Mouse (Mus musculus): Measurements from ENCODE around the gene Tnfaip6. TPM values are rescaled to one million over a fixed set of nuclear protein-coding genes. Genes with fewer than 3 reads are reported as not detected.
"Not testable (repeated sequence)": the region's sequence is repeated elsewhere in the genome, so short reads cannot be mapped to it uniquely, and the experiment has no call there.

Gene Tnfaip6
- polyA plus RNA-seq (2012; fragmentation: generic; extraction: Trizol) = 0.04 TPM
- long read RNA-seq, experiment 1 = 0 reads
- long read RNA-seq, experiment 2 = 0 reads

DNA sequence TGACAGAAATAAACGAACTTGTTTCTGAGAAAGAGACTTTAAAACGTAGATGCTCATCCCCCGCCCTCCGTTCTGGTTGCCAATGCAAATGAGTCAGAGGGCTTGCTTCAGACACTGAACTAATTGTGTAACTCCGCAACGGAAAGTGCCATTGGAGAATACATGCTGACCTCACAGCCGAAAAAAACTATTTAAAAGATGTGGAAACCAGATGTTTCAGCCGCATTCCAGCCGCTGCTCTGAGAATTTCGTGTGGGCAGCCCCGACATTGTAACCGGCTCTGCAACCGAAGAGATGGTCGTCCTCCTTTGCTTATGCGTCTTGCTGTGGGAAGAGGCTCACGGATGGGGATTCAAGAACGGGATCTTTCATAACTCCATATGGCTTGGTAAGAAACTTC, at the start of gene Tnfaip6:
Gene Tnfaip6 (plus strand): TSS at position 128 of the 400 bp plus-strand sequence.
- H3K79me2 ChIP-seq (ENCODE audit: control insufficient read depth, insufficient read depth) = no peaks in the 10 kb centered on the region
- H3K4me3 ChIP-seq (ENCODE audit: insufficient read depth, poor library complexity, severe bottlenecking) = no peak within 1 kb of the TSS
- no peaks in the 10 kb centered on the region for H3K79me3 ChIP-seq (ENCODE audit: low read depth)
- no peak within 1 kb of the TSS for H3ac ChIP-seq (ENCODE audit: control insufficient read depth, insufficient read length, low read depth)
- peak; percentile 97 for TF ChIP-seq CEBPB (IDR thresholded peaks at IDR 0.05; ENCODE audit: low read depth)
- no peak for TF ChIP-seq MYOD1 (IDR thresholded peaks at IDR 0.05; ENCODE audit: control insufficient read depth, insufficient read length, low read depth)
- H3K27me3 ChIP-seq (ENCODE audit: control insufficient read depth, insufficient read depth, insufficient read length) = peaks cover 16% of the 10 kb centered on the region
- H3K36me3 ChIP-seq (ENCODE audit: control insufficient read depth, insufficient read depth) = no peaks in the 10 kb centered on the region

DNA sequence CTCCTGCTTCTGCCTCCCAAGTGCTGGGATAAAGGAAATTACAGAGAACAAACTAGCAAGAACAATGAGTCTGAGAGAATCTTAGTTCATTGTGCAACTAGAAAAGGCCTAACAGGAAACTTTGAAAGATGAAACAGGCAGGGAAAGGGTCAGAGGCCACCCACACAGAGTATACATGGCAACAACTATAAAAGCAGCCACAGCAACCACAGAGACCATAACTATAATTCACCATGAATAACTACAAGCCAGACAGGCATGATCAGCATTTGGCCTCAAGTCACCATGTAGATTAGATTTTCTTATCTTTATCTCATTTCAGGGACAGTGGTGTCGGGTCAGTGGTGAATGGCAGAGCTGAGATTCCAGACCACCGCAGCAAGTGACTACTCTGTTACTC, 48.2 kb upstream of the Tnfaip6 start:
- H3K79me3 ChIP-seq (ENCODE audit: low read depth) = no peaks in the 10 kb centered on the region
- H3K4me3 ChIP-seq (ENCODE audit: insufficient read depth, poor library complexity, severe bottlenecking) = no peak overlapping the region
- TF ChIP-seq CEBPB (IDR thresholded peaks at IDR 0.05; ENCODE audit: low read depth) = peak; percentile 83
- no peak for TF ChIP-seq MYOG (IDR thresholded peaks at IDR 0.05; ENCODE audit: control insufficient read depth, extremely low read depth, insufficient read length)
- peak; percentile 42 for TF ChIP-seq MYOD1 (IDR thresholded peaks at IDR 0.05; ENCODE audit: control insufficient read depth, insufficient read length, low read depth)
- no peak for TF ChIP-seq USF1 (IDR thresholded peaks at IDR 0.05; ENCODE audit: low read depth)
- TF ChIP-seq MAX (IDR thresholded peaks at IDR 0.05) = no peak
- TF ChIP-seq FOSL1 (IDR thresholded peaks at IDR 0.05; ENCODE audit: insufficient read depth, low read length, poor library complexity, severe bottlenecking) = no peak
- TF ChIP-seq CTCF (IDR thresholded peaks at IDR 0.05; ENCODE audit: control insufficient read depth, insufficient read depth, insufficient read length) = no peak
- peaks cover 9% of the 10 kb centered on the region for H3K27me3 ChIP-seq (ENCODE audit: control insufficient read depth, insufficient read depth, insufficient read length)
- no peaks in the 10 kb centered on the region for H3K36me3 ChIP-seq (ENCODE audit: control insufficient read depth, insufficient read depth)
- no peaks in the 10 kb centered on the region for H3K79me2 ChIP-seq (ENCODE audit: control insufficient read depth, insufficient read depth)
- no peak overlapping the region for H3ac ChIP-seq (ENCODE audit: control insufficient read depth, insufficient read length, low read depth)

DNA sequence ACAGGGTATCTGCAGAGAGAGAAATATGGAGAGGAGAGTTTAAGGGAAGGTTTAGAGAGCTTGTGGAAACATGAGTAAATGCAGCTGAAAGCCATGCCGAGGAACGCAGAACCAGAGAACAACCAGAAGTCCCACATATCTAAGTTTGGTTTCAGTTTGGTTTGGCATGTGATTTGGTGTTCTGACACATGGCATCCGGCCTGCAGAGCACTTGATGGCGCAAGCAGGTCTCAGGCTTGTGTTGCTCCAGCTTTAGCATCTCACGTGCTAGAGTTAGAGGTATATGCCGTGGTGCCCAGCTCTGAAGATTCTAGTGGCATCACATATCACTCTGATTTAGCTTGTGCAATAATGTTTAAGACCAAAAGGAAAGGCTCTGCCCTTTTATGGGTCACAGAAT, 46.4 kb upstream of the Tnfaip6 start:
- Histone ChIP-seq H3K27me3 (ENCODE audit: control insufficient read depth, insufficient read depth, insufficient read length) (peaks cover 9% of the 10 kb centered on the region), H3K36me3 (ENCODE audit: control insufficient read depth, insufficient read depth) (no peaks in the 10 kb centered on the region), H3K79me2 (ENCODE audit: control insufficient read depth, insufficient read depth) (no peaks in the 10 kb centered on the region), H3ac (ENCODE audit: control insufficient read depth, insufficient read length, low read depth) (no peak overlapping the region), H3K4me3 (ENCODE audit: insufficient read depth, poor library complexity, severe bottlenecking) (no peak overlapping the region), H3K79me3 (ENCODE audit: low read depth) (no peaks in the 10 kb centered on the region)
- no peak for TF ChIP-seq MAX (IDR thresholded peaks at IDR 0.05)
- TF ChIP-seq FOSL1 (IDR thresholded peaks at IDR 0.05; ENCODE audit: insufficient read depth, low read length, poor library complexity, severe bottlenecking) = no peak
- no peak for TF ChIP-seq CTCF (IDR thresholded peaks at IDR 0.05; ENCODE audit: control insufficient read depth, insufficient read depth, insufficient read length)
- TF ChIP-seq MYOD1 (IDR thresholded peaks at IDR 0.05; ENCODE audit: control insufficient read depth, insufficient read length, low read depth) = no peak
- no peak for TF ChIP-seq USF1 (IDR thresholded peaks at IDR 0.05; ENCODE audit: low read depth)
- TF ChIP-seq MYOG (IDR thresholded peaks at IDR 0.05; ENCODE audit: control insufficient read depth, extremely low read depth, insufficient read length) = no peak
- no peak for TF ChIP-seq CEBPB (IDR thresholded peaks at IDR 0.05; ENCODE audit: low read depth)

DNA sequence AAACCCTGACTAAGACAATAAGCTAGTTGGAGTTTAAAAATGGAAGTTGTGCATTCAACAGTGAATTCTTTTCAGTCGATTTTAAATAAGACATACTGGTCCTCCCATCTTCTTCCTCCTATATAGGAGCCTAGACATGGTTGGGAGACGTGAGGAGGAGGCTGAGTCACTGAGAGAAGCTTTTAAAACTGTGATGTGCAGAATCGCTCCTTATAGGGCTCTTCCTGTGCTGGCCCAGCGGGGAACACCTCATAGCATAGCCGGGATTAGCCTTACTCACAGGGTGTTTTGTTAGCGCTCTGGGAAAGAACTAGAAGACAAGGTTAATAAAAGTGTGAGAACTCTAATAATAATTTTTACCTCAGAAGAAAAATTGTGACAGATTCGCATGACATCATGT, 37.8 kb upstream of the Tnfaip6 start:
- Histone ChIP-seq H3K27me3 (ENCODE audit: control insufficient read depth, insufficient read depth, insufficient read length) (peaks cover 18% of the 10 kb centered on the region), H3K36me3 (ENCODE audit: control insufficient read depth, insufficient read depth) (no peaks in the 10 kb centered on the region), H3K79me3 (ENCODE audit: low read depth) (no peaks in the 10 kb centered on the region), H3ac (ENCODE audit: control insufficient read depth, insufficient read length, low read depth) (no peak overlapping the region), H3K4me3 (ENCODE audit: insufficient read depth, poor library complexity, severe bottlenecking) (no peak overlapping the region), H3K79me2 (ENCODE audit: control insufficient read depth, insufficient read depth) (no peaks in the 10 kb centered on the region)
- no peak for TF ChIP-seq USF1 (IDR thresholded peaks at IDR 0.05; ENCODE audit: low read depth)

DNA sequence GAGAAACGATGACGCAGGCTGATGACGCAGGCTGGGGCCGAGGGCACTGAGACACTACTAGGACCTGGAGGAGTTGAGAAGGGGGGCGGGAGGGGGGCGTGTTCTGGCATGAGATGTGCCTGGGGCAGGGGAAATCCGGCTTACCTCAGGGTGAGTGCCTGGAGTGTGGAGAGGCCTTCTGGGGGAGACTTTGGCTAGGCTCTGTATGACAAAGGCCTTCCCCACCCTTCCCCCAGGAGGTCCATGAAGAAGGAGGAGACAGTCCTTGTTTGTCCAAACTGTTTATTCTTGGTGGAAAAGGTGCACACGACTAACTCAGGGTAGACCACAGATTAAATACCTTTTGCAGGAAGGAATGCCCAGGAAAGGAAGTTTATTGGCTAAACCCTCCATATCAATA, 36.3 kb upstream of the Tnfaip6 start:
- no peak overlapping the region for H3ac ChIP-seq (ENCODE audit: control insufficient read depth, insufficient read length, low read depth)
- TF ChIP-seq USF1 (IDR thresholded peaks at IDR 0.05; ENCODE audit: low read depth) (no peak), FOSL1 (IDR thresholded peaks at IDR 0.05; ENCODE audit: insufficient read depth, low read length, poor library complexity, severe bottlenecking) (no peak), MYOD1 (IDR thresholded peaks at IDR 0.05; ENCODE audit: control insufficient read depth, insufficient read length, low read depth) (no peak), CTCF (IDR thresholded peaks at IDR 0.05; ENCODE audit: control insufficient read depth, insufficient read depth, insufficient read length) (no peak), CEBPB (IDR thresholded peaks at IDR 0.05; ENCODE audit: low read depth) (no peak), MAX (IDR thresholded peaks at IDR 0.05) (no peak), MYOG (IDR thresholded peaks at IDR 0.05; ENCODE audit: control insufficient read depth, extremely low read depth, insufficient read length) (no peak)
- H3K79me3 ChIP-seq (ENCODE audit: low read depth) = no peaks in the 10 kb centered on the region

DNA sequence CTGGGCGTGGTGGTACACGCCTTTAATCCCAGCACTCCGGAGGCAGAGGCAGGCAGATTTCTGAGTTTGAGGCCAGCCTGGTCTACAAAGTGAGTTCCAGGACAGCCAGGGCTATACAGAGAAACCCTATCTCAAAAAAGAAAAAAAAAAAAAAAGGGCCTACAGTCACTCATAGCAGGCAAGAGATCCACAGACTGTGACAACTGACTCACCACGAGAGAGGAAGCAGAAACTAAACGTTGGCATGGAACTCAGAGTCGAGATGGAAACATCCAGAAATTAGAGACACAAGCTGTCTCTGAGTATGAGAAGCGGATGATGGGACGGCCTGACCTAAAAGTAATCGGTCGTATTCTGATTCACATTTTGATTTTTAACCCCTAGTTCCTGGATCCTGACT, 35.5 kb upstream of the Tnfaip6 start:
- not testable (repeated sequence) for H3K79me2 ChIP-seq (ENCODE audit: control insufficient read depth, insufficient read depth); H3K36me3 ChIP-seq (ENCODE audit: control insufficient read depth, insufficient read depth); H3ac ChIP-seq (ENCODE audit: control insufficient read depth, insufficient read length, low read depth); H3K4me3 ChIP-seq (ENCODE audit: insufficient read depth, poor library complexity, severe bottlenecking); H3K79me3 ChIP-seq (ENCODE audit: low read depth)
- H3K27me3 ChIP-seq (ENCODE audit: control insufficient read depth, insufficient read depth, insufficient read length) = peaks cover 18% of the 10 kb centered on the region

More for the DNA sequence above, 36.3 kb upstream of the Tnfaip6 start:
- no peak overlapping the region for H3K4me3 ChIP-seq (ENCODE audit: insufficient read depth, poor library complexity, severe bottlenecking)
- no peaks in the 10 kb centered on the region for H3K36me3 ChIP-seq (ENCODE audit: control insufficient read depth, insufficient read depth)
- H3K27me3 ChIP-seq (ENCODE audit: control insufficient read depth, insufficient read depth, insufficient read length) = peaks cover 18% of the 10 kb centered on the region
- no peaks in the 10 kb centered on the region for H3K79me2 ChIP-seq (ENCODE audit: control insufficient read depth, insufficient read depth)
